23 mouse cellular contexts compared by ENCODE assay signal in genomic region chr11:86717306-86718065, GRCm38 (mm10). TPM values are rescaled to one million over a fixed set of nuclear protein-coding genes. Genes with fewer than 3 reads are reported as not detected.
DNase-seq lines count a peak whose midpoint lies in the region; ATAC-seq and TF ChIP-seq lines count a peak whose summit lies in the region.
"Had no signal": no experiment of that assay in that cellular context is flagged by ENCODE, and none has a peak within 500 bp of the region (broad histone marks: within the 10 kb centered on the region; RNA-seq: fewer than 3 reads in every experiment).

No protein-coding gene starts in this region.

- peak overlapping the region; percentile 54 for H3K27ac ChIP-seq in gastrocnemius, adult 2 months
- peak overlapping the region; percentile 96 for H3K27ac ChIP-seq in spleen, adult 2 months (ENCODE audit: insufficient read depth, low read length)
- H3K27ac ChIP-seq in bone marrow, adult 2 months (ENCODE audit: control insufficient read depth, insufficient read depth, low read depth, low read length, poor library complexity) = peak overlapping the region; percentile 93; the same call in 1 of the 2 replicates
- H3K27ac ChIP-seq: forebrain, embryonic 10.5 days; limb, embryonic 10.5 days; liver, embryonic 14.5 days; midbrain, embryonic 15.5 days had no signal

- peaks cover 25% of the 10 kb centered on the region for H3K36me3 ChIP-seq in spleen, adult 2 months (ENCODE audit: control insufficient read depth, insufficient read depth, low read length)

- intact Hi-C loops in gastrocnemius, adult 2 months (cut with DNase I) = no loop called here
- intact Hi-C loops in gastrocnemius, postnatal 36 days (cut with DNase I) = loop anchor here (5.0 kb wide), 1 partner anchor 40 kb away; the partner anchor contains the start of gene Cltc

- no peaks in the 10 kb centered on the region for H3K27me3 ChIP-seq in spleen, adult 2 months (ENCODE audit: control insufficient read depth, insufficient read depth, low read length)
- H3K27me3 ChIP-seq: midbrain, embryonic 15.5 days had no signal

- H3K4me1 ChIP-seq in spleen, adult 2 months (ENCODE audit: control insufficient read depth, insufficient read depth, insufficient read length) = peaks cover 4% of the 10 kb centered on the region
- H3K4me1 ChIP-seq in bone marrow, adult 2 months (ENCODE audit: control insufficient read depth, insufficient read depth, low read length) = peaks cover 1% of the 10 kb centered on the region; the same call in 1 of the 2 replicates
- H3K4me1 ChIP-seq: forebrain, embryonic 10.5 days; limb, embryonic 10.5 days; midbrain, embryonic 15.5 days had no signal

- TF ChIP-seq CTCF in gastrocnemius, adult 2 months (IDR thresholded peaks at IDR 0.05) = no peak
- no peak for TF ChIP-seq CTCF in spleen, adult 2 months (IDR thresholded peaks at IDR 0.05; ENCODE audit: extremely low read depth, insufficient read depth, insufficient read length, insufficient replicate concordance)
- TF ChIP-seq CTCF in bone marrow, adult 2 months (IDR thresholded peaks at IDR 0.05; ENCODE audit: control insufficient read depth, insufficient read depth, low read length) = no peak

- no peak overlapping the region for H3K4me3 ChIP-seq in gastrocnemius, adult 2 months
- no peak overlapping the region; the same call in 1 of the 2 replicates for H3K4me3 ChIP-seq in spleen, adult 2 months (ENCODE audit: extremely low read depth, insufficient read depth, insufficient read length)
- no peak overlapping the region for H3K4me3 ChIP-seq in bone marrow, adult 2 months (replicated peaks; ENCODE audit: control insufficient read depth, low read depth, low read length)
- H3K4me3 ChIP-seq: forebrain, embryonic 10.5 days; limb, embryonic 10.5 days; midbrain, embryonic 15.5 days; myocyte had no signal

- ATAC-seq in megakaryocyte, adult 5-6 weeks (ENCODE audit: poor library complexity, severe bottlenecking) = peak; percentile 49; the same call in 1 of the 2 replicates
- ATAC-seq: forebrain, postnatal 0 days; hindbrain, embryonic 16.5 days; midbrain, embryonic 15.5 days had no signal

- TF ChIP-seq POLR2A in spleen, adult 2 months (IDR thresholded peaks at IDR 0.05; ENCODE audit: low read depth, low read length) = no peak
- TF ChIP-seq POLR2A in bone marrow, adult 2 months (IDR thresholded peaks at IDR 0.05; ENCODE audit: borderline replicate concordance, control insufficient read depth, low read depth, low read length) = no peak

- 13% methylated on average over 6 of the region's 6 CpGs for WGBS in spleen, adult 2 months
- WGBS in bone marrow, adult 2 months = 11% methylated on average over 6 of the region's 6 CpGs

- DNase-seq in gastrocnemius, adult 2 months = no peak
- no peak for DNase-seq in gastrocnemius, postnatal 36 days
- DNase-seq in spleen, adult 2 months (ENCODE audit: low read depth in 1 of 2, low spot score in 2 of 2) = no peak
- DNase-seq in spleen, postnatal 10 days (ENCODE audit: low spot score in 2 of 2) = no peak
- no peak for DNase-seq in cerebellum, adult 9-10 months
- DNase-seq in cerebellum, postnatal 14 days = no peak
- DNase-seq: adrenal gland, adult 2 months; cerebellum, adult 11 months; cerebellum, postnatal 25 days; forebrain, postnatal 0 days; heart, postnatal 36 days; kidney, adult 8-10 months; kidney, postnatal 25 days; lung, postnatal 14 days; right cerebral cortex, postnatal 14 days had no signal

RNA-seq across cellular contexts. Expression of gene Ptrh2, which starts 33.7 kb away (rescaled TPM):
- 1 to 10 TPM; 6.0 to 7.9 TPM for total RNA-seq in gastrocnemius, adult 2 months (2021)
- 1 to 10 TPM; 5.1 to 6.1 TPM for total RNA-seq in gastrocnemius, postnatal 36 days (2021)
- polyA plus RNA-seq in spleen, adult 2 months (2012; rRNA removed) = 2.0 and 2.5 TPM in 2 replicates
- polyA plus RNA-seq in bone marrow, adult 2 months (2011; ENCODE audit: insufficient read depth, insufficient read length, low replicate concordance, missing spikeins) = 12.2 and 14.3 TPM in 2 replicates
- total RNA-seq in megakaryocyte, adult 5-6 weeks (2015) = 11.8 and 12.2 TPM in 2 replicates
- 12.9 and 14.6 TPM in 2 replicates for total RNA-seq in megakaryocyte, adult 5-6 weeks (2017)

RNA-seq across cellular contexts. Expression of gene Vmp1, which starts 33.9 kb away (rescaled TPM):
- total RNA-seq in gastrocnemius, adult 2 months (2021) = 100 to 1,000 TPM in 1 of 2 experiments, 10 to 100 TPM in 1; 84.0 to 115 TPM
- total RNA-seq in gastrocnemius, postnatal 36 days (2021) = 10 to 100 TPM; 75.0 to 79.6 TPM
- 30.0 and 30.7 TPM in 2 replicates for polyA plus RNA-seq in spleen, adult 2 months (2012; rRNA removed)
- polyA plus RNA-seq in bone marrow, adult 2 months (2011; ENCODE audit: insufficient read depth, insufficient read length, low replicate concordance, missing spikeins) = 65.9 and 88.4 TPM in 2 replicates
- 172 and 215 TPM in 2 replicates for total RNA-seq in megakaryocyte, adult 5-6 weeks (2015)
- total RNA-seq in megakaryocyte, adult 5-6 weeks (2017) = 137 and 163 TPM in 2 replicates

RNA-seq across cellular contexts. Expression of gene Cltc, which starts 39.9 kb away (rescaled TPM):
- 100 to 1,000 TPM; 134 to 136 TPM for total RNA-seq in gastrocnemius, adult 2 months (2021)
- 100 to 1,000 TPM in 1 of 2 experiments, 10 to 100 TPM in 1; 94.8 to 111 TPM for total RNA-seq in gastrocnemius, postnatal 36 days (2021)
- polyA plus RNA-seq in spleen, adult 2 months (2012; rRNA removed) = 44.9 and 50.4 TPM in 2 replicates
- polyA plus RNA-seq in bone marrow, adult 2 months (2011; ENCODE audit: insufficient read depth, insufficient read length, low replicate concordance, missing spikeins) = 72.0 and 82.1 TPM in 2 replicates
- 272 and 311 TPM in 2 replicates for total RNA-seq in megakaryocyte, adult 5-6 weeks (2015)
- 184 and 190 TPM in 2 replicates for total RNA-seq in megakaryocyte, adult 5-6 weeks (2017)
